Mouse (Mus musculus): ENCODE results near the gene Fzd5.

DNA sequence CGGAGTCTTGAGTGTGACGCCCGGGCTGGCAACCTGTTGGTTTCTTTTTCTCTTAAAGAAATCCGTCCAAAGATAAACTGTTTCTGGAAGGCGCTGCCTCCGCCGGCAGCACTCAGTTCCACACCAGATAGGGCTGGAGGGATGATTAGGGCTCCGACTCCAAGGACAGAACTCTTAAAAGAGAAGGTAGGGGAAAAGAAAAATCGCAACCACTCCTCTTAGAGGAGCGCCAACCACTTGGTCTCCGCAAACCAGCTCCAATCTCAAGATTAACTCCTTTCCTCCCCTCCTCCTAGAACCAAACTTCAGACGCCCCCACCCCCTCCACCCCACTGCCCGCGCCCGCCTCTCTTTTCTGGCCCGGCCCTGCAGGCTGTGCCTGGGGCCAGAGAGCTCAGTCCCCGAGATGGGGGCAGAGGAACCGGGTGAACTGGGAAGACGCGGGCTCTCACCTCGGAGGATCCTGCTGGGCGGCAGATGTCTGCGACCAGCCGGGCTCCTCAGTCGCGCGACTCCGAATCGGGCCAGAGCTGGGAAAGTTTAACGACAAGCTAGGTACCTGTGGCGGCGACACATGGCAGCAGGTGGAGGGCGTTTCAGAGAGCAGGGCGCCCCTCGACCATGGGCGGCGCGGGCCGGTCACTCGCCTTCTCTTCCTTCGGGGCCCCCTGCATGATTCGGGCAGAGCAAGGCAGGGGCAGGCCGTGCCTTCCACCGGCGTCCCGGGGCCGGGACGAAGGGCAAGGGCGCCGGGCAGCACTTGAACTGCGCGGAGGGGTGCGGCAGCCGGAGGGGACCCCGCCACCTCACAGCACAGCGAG lies 660 bp downstream of the Fzd5 start:
- TF ChIP-seq POLR2A (IDR thresholded peaks at IDR 0.05; ENCODE audit: borderline replicate concordance, extremely low read depth, low read depth, low read length) (no peak), CTCF (IDR thresholded peaks at IDR 0.05; ENCODE audit: insufficient read depth, low read length) (no peak)

Data from lung, adult 2 months (tissue).